Mouse (Mus musculus) spleen, adult 18-20 months (tissue): ENCODE data around the gene Birc7.

Source experiments
- DNase-seq, 2 experiments: peaks; one replicate each; pipeline ENCODE4 v3.0.0; 2022; ENCODE audit warnings: mixed read lengths in 2 of 2

Gene Birc7

DNA sequence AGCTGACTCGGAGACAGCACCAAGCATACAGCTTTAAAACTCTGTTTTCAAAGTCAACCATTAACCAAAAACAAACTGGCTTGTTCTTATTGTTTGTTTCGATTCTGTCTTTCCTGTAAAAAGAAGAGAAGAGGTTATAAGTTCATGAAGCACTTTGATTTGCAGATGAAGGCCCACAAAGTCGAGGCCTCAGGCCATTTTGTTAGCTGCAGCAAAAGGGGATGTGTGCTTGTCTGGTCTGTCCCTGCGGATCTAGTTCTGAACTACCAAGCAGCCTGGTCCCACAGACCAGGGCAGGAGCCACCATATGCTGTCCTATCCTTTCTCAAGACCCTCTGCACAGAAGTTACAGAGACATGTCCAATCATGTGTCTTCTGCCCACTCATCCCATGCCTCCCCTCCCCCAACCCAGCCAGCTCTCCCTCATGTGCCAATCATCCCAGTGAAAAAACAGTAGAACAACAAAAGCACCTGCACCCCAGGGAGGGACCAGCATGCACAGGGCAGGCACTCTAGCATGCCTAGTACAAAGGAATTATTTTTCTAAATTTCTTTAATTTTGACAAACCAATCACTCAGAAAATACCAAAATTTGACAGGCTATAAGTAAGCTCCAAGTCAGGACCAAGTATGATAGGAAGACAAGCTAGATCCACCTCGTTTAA lies 23.1 kb upstream of the Birc7 start:
- DNase-seq = no peak

GRCm38 (mm10) chr2:180910928-180911327 lies 17.9 kb upstream of the Birc7 start:
- no peak for DNase-seq

GRCm38 (mm10) chr2:180915886-180916433 lies 12.9 kb upstream of the Birc7 start:
- no peak for DNase-seq

GRCm38 (mm10) chr2:180919913-180920809 lies 8.7 kb upstream of the Birc7 start:
- DNase-seq = peak; percentile 34 to 45

DNA sequence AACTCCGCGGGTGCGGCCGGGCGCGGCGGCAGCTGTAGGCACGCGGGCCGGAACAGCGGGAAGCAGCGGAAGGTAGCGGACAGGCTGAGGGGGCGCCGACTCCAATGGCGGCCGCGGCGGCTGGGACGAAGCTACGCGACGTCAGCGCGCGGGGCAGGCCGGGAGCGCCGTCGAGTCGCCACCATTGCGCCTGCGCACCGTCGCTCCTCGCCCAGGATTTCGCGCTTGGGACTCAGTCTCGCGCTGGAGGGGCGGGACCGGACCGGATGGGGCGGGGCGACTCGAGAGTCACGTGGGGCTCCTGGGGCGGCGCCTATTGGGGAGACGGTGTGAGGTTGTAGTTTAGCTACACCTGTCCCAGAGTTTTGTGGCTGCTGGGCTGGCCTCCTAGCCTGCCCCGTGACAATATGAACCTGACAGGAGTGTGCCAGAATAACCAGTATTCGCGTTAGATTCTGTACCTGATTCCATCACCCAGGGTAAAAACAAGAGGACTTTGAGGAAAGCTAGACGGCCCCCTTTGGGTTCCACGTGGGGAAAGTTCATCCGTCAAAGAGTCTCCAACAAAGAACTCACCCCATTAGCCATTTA lies 7.9 kb upstream of the Birc7 start, which contains the start of gene Ythdf1:
Gene Ythdf1 (minus strand): TSS at position 140 of the 591 bp plus-strand sequence.
- peak; percentile 97 to 100 for DNase-seq

GRCm38 (mm10) chr2:180922739-180923138 lies 6.1 kb upstream of the Birc7 start:
- DNase-seq = no peak

- peak; percentile 26 to 72 for DNase-seq
These were observed 3.6 kb upstream of the Birc7 start for GRCm38 (mm10) chr2:180925176-180925575.

DNA sequence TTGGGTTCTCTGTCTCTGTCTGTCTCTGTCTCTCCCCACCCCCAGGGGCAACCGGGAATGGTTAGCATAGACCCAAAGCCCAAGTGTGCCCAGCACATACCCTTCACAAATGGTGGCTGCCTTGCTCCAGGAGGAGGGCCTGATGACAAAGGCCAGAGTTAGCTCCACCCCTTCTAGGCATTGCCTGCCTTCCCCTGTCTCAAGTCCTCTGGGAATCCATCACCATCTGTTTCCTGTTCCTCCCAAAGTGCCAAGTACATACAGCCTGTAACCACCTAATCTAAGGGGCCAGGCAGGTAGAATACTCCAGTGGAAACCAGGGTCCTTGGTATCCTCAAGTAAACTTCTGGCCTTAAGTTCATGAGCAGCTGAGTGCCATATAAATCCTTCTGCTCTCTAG lies 3.6 kb downstream of the Birc7 start:
- DNase-seq = no peak

- DNase-seq = no peak
These were observed 11.4 kb downstream of the Birc7 start for GRCm38 (mm10) chr2:180940187-180940586.

DNA sequence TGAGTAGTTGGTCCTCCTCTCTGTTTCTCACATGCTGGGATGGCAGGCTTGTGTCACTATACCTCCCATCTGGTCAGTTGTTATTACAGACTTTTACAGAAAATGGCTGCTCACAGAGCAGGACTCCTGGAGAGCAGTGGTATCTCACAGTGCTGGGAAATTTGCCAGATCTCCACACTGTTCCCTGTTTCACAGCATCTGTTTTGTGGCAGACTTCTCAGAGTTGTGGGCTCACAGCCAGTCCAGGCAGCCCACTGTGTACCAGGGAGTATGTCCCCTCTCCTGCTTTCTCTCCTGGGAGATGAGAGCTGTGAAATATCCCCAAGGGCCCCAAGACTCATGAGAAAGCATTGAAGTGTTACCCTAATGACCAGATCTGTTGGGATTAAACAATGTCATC lies 13.0 kb downstream of the Birc7 start:
- no peak for DNase-seq

DNA sequence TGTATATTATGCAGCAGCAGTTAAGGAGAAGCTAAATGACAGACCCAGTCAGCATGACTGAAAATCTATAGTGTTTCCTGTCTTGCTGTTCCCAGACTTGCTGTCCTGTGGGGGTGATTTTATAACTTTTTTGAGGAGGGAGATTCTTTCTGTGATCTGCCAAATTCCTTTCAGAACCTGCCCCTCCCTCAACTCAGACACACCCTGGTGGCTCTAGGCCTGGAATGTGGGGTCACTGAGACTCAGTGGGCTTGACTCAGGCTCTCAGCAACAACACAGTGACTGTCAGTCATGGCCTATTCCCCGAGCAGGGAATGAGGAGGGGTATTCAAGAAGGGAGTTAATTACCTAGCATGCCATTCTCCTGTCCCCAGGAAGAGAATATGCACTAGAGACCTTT lies 21.1 kb downstream of the Birc7 start:
- DNase-seq = no peak

GRCm38 (mm10) chr2:180952731-180953171 lies 23.9 kb downstream of the Birc7 start:
- no peak for DNase-seq

- no peak for DNase-seq
These were observed 24.8 kb downstream of the Birc7 start for GRCm38 (mm10) chr2:180953638-180954037.

- DNase-seq = no peak
These were observed 25.5 kb downstream of the Birc7 start, which contains the start of gene Nkain4 for GRCm38 (mm10) chr2:180954061-180955047. TSS of gene Nkain4 (minus strand) at chr2:180954699.

- DNase-seq = no peak
These were observed 30.8 kb downstream of the Birc7 start for GRCm38 (mm10) chr2:180959605-180960004.

GRCm38 (mm10) chr2:180960187-180960586 lies 31.4 kb downstream of the Birc7 start:
- no peak for DNase-seq

GRCm38 (mm10) chr2:180962616-180963308 lies 33.9 kb downstream of the Birc7 start:
- no peak for DNase-seq

- peak; percentile 23 to 73 for DNase-seq
These were observed 35.1 kb downstream of the Birc7 start for GRCm38 (mm10) chr2:180963956-180964355.

DNA sequence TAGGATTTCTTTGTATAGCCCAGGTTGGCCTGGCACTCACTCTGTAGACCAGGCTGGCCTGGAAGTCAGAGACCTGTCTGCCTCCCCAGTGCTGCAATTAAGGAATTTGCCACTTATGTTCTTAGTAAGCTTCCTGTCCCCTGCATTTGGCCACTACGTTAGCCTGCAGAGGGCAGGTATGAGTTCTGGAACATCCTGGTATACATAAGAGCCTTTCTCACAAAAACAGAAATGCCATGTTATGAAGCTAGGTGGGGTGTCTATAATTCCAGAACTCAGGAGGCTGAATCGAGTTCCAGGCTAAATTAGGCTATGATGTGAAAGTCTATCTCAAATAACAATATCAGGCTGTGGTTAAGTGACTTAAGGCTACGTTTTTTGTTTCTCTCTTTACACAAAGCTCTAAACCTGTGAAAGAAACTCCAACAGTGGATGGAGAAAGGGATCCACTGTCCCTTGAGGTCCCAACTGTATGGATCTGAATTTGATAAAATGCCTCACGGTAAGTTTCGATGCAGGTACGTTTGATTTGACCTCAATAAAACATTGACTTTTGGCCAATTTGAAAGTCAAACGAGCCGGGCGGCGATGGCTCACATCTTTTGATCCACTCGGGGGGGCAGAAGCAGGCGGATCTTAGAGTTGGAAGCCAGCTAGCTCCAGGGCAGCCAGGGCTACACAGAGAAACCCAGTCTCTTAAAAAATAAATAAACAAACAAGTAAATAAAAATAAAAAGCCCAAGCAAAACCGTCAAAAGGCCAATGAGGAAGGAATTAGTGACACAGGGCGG lies 37.5 kb downstream of the Birc7 start:
- DNase-seq = peak in 1 of 2 experiments; percentile 19
